Mouse (Mus musculus) adrenal gland, adult (tissue): ENCODE measurements at regions not wholly inside any gene's neighbourhood (a gene's known extent, or its start where the extent isn't known, plus 50 kb on each side); places are given as distances from the start of the nearest gene placed in this dataset.

ENCODE experiments used
- DNase-seq, 2 experiments: peaks; one replicate each; pipeline ENCODE4 v3.0.0; 2022 to 2023; ENCODE audit warnings: low spot score in 1 of 2; ENCODE audit not compliant: inconsistent age in 2 of 2

DNA sequence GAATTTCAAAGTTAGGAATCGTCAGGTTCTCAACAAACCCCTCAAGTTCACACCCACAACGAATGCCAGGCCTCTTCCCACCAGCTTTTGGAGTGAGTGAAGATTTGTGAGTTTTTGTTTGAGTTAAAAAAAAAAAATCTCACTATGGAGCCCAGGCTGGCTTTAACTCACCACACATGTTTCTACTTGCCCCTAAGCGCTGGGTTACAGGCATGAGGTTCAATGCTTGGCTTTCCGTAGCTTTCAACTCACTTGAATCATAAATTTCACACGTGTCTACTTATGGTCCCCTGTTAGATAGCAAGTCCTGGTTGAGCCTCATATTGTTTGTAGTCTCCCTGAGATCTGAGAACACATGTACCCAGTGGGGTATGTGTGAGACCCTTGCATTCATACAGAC is 122.8 kb upstream of the Efna5 start:
- DNase-seq: no peak

- no peak for DNase-seq
Observed at GRCm38 (mm10) chr17:63002729-63003128, 121.6 kb upstream of the Efna5 start.

DNA sequence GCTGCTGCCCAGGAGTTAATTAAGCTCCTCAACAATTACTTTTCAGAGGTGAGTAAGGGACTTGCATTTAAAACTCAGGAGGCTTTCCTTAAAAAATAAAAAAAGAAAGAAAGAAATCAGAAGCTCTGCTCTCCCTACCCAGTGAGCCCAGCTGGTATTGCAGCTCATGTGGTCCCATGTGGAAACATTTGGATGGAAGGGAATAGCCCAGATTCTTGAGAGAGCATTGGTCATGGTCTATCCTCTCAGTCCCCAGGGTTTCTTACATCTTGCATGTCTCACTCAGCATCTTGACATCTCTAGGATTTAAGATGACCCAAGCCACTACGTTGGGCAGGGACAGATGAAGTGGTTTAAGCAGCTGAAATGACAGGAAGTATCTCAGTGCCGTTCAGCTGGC is 120.8 kb upstream of the Efna5 start:
- no peak for DNase-seq

DNA sequence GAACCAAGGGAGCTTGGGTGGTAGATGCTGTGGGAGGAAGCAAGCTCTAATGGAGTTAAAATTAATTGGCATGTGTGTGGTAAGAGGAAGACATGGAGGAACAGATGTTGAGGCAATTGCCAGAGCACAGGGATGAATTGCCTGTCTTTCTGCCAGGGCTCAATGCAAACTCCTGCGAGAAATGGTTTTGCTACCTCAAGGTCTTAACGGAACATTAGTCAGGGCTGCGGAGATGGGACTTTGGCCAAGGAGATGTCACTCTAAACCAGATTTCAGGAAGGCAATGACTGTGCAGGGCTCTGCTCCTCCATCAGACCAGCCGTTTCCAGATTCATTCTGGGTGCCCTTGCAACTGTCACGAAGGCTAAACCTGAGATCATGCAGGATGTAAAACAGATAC is 116.6 kb upstream of the Efna5 start:
- DNase-seq: peak; percentile 87 to 95

- no peak for DNase-seq
Observed at GRCm38 (mm10) chr17:62995316-62995715, 114.2 kb upstream of the Efna5 start.

GRCm38 (mm10) chr17:62992977-62993376 is 111.9 kb upstream of the Efna5 start:
- DNase-seq: no peak

DNA sequence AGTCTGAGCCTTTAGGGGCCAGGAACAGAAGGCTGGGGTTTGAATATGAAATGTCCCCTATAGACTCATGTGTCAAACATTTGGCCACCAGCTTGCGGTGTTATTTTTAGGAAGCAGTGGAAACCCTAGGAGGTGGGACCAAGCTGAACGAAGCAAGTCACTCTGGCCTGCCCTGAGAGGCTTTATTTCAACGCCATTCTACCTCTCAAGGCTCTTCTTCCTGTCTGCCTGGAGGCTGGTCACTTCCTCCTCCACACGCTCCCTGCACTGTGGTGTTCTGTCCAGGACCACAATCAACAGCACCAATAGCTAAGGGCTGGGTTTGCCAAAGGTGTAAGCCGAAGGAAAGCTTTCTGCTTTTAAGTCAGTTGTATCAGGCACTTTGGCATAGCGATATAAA is 105.2 kb upstream of the Efna5 start:
- no peak for DNase-seq

DNA sequence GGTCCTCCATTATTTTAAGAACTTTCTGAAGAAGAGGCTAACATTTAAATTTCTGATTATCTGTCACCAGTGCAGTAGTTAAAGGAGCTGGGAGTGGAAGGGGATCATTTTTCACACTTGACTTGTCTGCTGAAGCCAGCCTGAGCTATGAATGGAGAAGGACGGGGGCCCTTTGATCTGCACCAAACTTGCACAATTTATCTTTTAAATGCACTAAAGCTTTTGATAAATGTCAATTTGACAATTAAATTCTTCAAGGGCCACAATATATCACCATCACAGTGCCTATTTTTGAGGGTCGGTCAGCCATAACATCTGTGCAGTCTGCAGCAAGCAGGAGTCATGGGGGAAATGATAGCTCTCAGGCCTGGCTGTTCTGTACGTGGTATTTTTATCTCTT is 99.2 kb upstream of the Efna5 start:
- DNase-seq: peak in 1 of 2 experiments; percentile 44

GRCm38 (mm10) chr17:62977561-62977960 is 96.4 kb upstream of the Efna5 start:
- DNase-seq: no peak

DNA sequence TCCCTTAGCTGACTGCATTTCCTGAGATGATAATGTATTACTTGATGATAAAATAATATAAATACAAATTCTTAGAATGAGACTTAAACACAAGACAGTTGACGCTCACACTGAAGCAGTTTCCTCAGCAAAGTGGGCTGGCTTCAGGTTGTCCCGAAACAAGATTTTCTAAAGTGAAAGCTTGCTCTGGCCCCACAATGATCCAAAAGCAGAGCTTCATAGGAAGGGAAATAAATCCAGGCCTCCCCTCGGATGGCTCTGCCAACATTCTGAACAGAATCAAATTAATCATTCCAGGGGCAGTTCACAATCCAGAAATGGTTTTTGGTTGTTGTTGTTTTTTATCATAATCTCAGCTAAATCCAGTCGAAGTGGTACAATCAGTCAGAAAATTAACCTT is 96.0 kb upstream of the Efna5 start:
- no peak for DNase-seq

GRCm38 (mm10) chr17:62974627-62975279 is 93.6 kb upstream of the Efna5 start:
- no peak for DNase-seq

DNA sequence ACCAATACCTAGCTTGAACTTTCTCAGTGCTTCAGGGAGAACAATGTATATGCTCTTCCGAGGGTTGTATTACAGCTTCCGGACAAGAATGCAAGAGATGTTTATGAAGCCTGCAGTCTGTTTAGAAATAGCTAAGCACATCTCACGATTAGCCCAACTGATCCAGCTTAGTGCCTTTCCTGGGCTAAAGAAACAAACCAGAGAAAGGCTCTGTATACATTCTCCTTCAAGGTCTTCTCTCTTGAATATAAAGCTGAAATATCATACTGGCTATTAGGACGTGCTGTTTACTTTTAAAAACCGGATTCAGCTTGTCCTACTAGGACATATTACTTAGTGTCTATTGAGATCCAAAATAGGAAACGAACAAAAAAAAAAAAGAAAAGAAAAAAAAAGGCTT is 87.9 kb upstream of the Efna5 start:
- DNase-seq: no peak

- DNase-seq: no peak
Observed at GRCm38 (mm10) chr17:62963824-62964223, 82.7 kb upstream of the Efna5 start.

DNA sequence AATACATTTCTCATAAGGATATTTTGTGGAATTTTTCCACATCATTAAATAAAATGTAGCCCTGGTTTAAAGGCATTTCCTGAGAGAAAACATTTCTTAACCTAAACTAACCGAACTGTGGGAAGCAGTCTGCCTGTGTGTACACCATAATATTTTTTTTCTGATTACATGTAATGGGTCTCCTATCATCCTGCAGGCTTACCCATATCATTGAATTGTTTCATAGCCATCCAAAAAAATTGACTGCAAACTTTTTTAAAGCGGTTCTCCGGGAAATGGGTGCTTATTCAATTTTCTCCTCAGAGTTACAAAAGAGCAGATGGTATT is 81.1 kb upstream of the Efna5 start:
- DNase-seq: no peak

DNA sequence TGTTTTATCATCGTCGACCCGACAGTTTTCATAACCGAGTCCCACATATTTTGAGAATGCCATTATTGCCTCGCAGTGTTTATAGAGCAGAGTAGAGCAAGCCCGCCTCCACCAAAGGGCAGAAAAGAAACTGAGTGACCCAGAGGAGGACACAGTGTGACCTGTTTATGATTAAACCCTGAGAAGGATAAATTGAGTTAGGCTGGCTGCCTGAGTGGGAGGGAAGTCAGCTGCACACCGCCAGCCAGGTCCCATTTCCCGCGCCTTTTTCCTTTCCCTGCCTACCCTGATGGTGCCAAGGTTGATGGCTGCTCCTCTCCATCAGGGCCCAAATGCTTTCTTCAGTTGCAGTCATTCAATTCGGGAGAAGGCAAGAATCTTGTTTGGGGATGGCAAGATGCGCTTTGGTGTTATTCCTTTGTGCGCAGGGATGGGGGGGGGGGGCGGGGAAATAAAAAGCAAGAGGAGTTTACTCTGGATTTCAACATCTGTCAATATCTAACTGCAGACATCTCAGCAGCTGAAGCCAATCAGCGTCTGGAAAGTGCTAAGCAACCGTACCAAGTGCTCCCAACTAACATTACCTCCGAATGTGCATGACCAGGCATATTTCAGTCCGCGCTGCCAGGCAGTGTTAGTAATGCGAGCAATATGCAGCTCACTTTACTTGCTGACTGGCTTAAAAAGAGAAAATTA is 80.6 kb upstream of the Efna5 start:
- DNase-seq: peak; percentile 21 to 56

- DNase-seq: no peak
Observed at GRCm38 (mm10) chr17:62959146-62959545, 78.0 kb upstream of the Efna5 start.

DNA sequence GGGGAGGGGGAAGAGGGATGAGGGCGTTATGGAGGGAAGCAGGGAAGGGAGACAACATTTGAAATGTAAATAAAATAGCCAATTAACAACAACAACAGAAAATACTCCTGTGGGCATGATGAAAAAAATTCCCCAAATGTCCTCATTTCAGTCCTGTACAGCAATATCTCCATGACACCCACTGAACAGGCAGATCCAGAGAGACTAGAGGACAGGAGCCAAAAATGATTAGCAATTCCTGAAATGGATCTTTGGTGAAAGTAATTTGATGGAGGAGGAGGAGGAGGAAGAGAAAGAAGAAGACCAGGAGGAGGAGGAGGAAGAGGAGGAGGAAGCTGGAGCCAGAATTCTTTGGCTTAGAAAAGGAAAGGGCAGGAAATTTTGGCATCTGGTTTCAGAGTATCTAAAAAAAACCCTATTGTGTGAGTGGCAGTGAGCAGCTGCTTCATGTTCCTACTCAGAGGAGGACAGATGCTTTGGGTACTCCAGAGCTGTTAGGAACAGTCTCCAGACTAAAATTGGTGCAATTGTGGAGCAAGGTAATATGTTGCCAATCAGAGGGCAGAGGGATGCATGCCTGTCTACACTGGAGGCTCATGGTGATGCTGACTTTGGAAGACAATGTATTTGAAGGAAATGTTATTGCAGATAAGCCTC is 66.5 kb upstream of the Efna5 start:
- DNase-seq: no peak

GRCm38 (mm10) chr17:62940573-62941252 is 59.6 kb upstream of the Efna5 start:
- DNase-seq: no peak

GRCm38 (mm10) chr17:62939930-62940572 is 58.9 kb upstream of the Efna5 start:
- DNase-seq: no peak

DNA sequence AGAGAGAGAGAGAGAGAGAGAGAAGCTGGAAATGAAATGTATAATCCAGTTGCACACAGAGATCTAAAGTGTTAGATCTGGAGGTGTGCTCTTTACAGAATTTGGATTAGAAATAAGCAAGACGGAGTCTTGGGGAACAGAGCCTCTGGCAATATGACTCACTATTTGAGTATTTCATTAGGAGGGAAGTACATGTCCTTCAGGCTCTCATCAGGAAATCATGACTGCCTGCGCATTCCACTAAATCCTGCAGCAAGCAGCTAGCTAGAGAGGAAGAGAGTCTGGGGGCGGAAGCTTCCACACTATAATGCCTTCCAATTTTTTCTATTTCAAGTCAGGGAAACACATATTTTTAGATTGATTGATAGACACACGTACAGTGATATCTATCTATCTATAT is 58.1 kb upstream of the Efna5 start:
- DNase-seq: peak in 1 of 2 experiments; percentile 52
